Mouse (Mus musculus) adipocyte (in vitro differentiated cells): ENCODE results near the gene Gm16253.
"Not testable (repeated sequence)": the region's sequence is repeated elsewhere in the genome, so short reads cannot be mapped to it uniquely, and the experiment has no call there.

Source experiments
- DNase-seq: peaks from one replicate; pipeline ENCODE4 v3.0.0-alpha.2; 2016; ENCODE audit warnings: low spot score

Gene Gm16253

DNA sequence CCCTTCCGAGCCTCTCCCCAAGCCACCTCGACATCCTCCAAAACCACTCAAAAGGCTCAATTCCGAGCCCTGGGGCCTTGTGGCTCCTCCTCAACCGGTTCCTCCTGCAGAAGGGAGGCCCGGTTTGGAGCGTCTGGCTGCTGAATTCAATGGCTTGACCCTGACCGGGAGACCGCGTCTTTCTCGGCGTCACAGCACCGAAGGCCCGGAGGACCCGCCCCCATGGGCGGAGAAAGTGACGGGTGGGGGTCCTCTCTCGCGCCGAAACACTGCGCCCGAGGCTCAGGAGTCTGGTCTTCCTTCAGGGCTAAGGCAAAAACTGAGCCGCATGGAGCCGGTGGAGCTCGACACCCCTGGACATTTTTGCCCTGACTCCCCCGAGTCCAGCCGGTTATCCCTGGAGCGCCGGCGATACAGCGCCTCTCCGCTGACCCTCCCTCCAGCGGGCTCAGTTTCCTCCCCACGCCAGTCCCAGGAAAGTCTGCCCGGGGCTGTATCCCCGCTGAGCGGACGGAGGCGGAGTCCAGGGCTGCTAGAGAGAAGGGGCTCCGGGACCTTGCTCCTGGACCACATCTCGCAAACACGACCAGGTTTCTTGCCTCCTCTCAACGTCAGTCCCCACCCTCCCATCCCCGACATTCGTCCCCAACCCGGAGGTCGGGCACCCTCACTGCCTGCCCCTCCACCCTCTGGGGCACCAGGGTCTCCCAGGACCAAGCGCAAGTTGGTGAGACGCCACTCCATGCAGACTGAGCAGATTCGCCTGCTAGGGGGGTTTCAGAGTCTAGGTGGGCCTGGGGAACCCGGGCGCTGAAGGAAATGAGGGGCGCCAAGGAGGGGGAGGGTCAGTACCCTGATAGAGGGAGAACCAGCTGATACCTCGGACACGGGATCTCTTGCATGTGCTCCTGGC, 21.6 kb downstream of the Gm16253 start:
- no peak for DNase-seq

DNA sequence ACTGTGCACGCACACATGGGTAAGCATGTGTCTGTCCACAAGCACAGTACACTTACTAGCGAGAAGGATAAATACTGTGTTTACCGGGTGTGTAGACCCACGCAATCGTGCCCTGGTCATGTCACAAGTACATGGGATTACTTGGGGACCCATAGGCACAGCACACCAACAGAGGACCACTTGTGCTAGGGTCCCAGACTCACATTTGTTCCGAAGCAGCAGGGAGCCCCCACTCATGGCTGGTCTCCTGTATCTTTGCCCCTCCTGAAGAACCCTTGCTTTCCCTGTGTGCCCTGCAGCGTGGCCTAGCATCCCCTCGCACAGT, 22.2 kb downstream of the Gm16253 start:
- DNase-seq: no peak

DNA sequence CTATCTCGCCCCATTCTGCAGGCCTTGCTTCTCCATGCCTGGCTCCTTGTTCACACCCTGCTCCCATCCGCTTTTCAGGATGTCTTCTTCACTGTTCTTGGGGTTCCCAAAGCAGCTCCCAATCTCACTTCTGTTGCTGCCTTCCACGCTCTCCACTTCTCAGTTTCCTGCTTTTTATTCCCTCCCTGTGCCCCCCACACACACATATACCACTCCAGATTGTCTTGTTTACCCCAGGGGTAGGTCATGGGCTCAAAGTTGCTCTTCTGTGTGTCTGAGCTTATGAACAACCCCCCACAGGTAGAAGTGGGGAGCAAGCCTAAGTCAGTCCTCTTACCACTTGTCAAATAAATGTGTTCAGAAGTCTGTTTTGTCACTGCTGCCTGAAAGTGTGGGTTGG, 22.6 kb downstream of the Gm16253 start:
- DNase-seq: no peak

DNA sequence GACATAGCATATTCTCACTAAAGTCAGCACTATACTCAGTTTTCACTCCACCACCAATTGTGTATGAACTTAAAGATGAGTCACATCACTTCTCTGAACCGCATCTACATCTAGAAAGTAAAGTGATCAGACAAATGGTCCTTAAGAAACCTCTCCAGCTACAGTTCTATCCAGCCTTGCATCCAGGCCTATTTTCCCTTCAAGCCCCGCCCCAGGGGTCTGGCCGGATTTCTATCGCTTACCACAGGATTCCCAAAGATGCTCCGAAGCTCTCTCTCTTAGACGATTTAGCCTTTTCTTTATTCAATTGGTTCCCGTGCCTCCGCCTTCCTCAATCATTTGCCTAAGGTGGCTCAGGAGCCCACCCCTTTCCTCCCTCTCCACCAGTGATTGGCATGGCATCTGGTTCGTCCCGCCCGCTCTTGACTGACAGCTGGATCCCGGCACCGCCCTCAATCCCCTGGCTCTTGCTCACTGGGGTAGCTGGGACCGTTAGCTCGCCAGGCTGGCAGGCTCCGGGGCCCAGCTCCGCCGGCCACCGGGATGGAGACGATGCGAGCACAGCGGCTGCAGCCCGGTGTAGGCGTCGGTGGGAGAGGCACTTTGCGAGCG, 24.0 kb downstream of the Gm16253 start, which contains the start of gene Lix1l:
TSS of gene Lix1l (plus strand) at position 511 of the 612 bp plus-strand sequence.
- DNase-seq: peak; percentile 98

DNA sequence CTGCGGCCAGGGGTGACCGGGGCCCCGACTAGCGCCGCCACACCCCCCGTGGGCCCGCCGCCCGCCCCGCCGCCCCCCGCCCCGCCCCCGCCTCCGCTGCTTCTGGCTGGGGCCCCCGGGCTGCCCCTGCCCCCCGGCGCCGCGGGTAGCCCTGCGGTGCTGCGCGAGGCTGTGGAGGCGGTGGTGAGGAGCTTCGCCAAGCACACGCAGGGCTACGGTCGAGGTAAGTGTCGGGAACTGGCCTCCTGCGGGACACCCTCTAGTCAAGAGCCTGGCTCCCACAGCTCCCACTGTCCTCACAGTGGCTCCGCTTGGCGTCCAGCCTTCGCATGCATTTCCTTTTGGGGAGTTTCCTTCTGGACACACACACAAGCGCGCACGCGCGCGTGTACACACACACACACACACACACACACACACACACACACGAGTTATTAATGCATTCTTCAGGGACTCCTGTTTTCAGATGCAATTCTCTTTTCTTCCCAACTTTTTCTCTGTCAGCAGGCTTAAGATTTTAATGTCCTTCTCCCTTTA, 24.5 kb downstream of the Gm16253 start:
- peak; percentile 88 for DNase-seq

DNA sequence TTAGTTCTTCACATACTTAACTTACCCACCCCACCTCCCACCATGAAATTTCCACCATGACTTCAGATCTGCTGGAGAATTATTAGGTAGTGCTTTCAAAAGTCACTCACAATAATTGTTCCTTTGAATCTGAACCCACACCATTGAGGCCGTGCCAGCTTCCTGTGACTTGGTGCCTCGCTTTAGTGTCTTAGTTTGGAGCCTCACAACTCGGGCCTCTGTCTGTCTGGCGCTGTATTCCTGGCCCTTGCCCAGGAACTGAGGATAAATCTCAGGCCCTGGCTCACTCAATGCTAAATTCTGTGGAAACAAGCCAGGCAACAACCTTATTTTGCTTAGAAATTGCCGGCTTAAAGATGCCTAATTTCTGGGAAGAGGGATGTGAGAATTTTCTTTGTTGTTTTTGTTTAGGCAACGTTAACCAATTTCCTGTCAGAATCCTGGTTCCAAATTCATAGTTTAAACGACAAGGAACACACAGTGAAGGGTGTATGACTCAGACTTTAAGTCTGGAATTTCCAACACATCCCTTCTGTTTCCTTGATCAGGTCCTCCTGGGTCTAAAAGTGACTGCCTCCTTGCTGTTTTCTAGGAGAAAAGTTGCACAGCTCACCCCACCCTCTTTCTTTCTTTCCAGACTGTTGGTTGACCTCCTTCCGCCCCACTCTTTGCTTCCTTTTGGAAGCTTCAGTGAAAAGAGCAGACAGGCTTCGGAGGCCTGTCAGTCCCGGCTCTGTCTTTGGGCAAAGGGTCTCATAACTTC, 25.3 kb downstream of the Gm16253 start:
- DNase-seq: peak; percentile 80

DNA sequence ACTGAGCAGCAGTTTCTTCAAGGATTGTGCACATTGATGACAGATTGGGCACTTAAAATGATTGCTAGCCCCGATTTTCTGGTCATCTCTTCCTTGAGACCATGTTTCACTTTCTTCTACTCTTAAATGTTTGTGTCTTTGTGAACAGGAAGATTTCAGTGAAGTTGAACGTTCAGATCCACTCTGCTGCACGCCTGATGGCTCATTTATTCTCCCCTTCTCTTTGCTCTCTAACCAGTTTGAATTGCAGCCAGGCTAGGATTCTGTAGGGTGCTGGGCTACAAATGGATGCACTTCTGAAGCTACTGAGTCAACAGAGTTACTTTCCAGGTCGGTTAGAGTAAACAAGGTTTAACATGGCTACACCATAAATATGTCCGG, 25.9 kb downstream of the Gm16253 start:
- peak; percentile 62 for DNase-seq

DNA sequence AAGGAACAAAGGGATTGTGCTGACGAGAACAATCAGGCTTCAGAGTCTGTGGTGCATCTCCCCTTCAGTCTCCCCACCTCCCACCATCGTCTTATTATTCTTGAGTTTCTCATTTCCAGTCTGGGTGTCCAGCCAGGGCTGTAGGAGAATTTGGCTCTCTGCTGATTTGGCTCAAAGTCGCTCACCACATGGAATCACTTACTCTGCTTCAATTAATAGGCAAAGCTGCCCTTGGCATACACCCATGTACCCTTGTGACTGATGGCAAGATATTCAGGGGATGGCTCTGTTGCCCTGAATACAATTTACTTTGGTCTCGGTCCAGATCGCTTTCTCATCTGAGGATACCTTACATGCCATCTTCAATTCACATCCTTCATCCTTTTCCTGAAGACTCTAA, 26.5 kb downstream of the Gm16253 start:
- DNase-seq: peak; percentile 85

DNA sequence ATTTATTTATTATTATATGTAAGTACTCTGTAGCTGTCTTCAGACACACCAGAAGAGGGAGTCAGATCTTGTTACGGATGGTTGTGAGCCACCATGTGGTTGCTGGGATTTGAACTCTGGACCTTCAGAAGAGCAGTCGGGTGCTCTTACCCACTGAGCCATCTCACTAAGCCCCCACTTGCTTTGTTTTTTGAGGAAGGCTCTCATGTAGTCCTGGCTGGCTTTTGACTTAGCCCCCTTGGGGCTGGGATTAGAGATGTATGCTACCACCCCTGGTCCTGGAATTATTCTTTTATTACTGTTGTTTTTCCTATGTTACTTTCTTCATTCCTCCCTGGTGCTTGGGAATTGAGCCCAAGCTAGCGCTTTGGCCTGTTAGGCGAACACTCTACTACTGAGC, 29.2 kb downstream of the Gm16253 start:
- DNase-seq: not testable (repeated sequence)

DNA sequence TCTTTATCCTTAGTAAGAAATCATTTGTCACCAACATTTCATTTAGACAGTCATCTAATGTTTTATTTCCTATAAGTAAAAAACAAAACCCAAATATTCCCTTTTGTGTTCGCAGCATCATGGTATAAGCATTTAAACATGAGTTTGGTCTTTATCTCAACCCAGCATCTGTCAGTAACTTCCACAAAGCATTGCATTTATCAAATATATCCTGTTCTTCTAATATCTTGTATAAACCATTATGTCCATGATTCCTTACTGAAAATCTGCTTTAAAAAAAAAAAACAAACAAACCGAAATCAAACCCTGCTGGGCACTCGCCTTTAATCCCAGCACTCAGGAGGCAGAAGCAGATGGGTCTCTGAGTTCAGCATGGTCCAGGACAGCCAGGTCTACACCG, 29.8 kb downstream of the Gm16253 start:
- DNase-seq: no peak

DNA sequence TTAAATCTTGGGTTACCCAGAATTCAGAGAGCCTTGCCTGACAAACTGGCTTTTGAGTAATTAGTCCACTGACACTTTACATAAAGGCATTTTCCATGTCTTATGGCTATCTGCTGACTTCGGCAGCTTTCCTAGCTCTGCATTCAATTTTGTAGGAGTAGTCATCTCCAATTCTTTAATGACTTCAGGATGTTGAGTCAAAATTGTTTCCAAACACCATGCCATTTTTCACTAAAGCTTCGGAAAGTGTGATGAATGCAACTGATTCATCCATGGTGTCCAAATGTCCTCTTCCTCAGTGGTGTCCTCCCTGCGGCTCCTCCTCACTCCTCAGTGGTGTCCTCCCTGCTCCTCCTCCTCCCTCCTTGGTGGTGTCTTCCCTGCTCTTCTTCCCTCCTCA, 41.2 kb downstream of the Gm16253 start:
- no peak for DNase-seq

DNA sequence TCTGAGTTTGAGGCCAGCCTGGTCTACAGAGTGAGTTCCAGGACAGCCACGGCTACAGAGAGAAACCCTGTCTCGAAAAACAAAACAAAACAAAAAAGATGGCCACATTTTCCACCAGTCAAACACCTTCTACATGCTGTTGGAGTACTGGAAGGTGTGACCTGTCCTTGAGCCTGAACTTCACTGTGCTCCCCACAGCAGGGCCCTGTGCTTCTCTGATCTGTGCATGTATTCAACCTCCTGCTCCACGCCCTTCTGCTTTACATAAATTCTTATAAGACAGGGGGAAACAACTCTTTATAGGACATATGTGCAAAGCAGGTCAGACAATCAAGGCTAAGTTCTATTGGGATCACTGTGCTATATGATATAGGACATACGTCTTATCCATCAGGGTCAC, 46.4 kb downstream of the Gm16253 start:
- no peak for DNase-seq

DNA sequence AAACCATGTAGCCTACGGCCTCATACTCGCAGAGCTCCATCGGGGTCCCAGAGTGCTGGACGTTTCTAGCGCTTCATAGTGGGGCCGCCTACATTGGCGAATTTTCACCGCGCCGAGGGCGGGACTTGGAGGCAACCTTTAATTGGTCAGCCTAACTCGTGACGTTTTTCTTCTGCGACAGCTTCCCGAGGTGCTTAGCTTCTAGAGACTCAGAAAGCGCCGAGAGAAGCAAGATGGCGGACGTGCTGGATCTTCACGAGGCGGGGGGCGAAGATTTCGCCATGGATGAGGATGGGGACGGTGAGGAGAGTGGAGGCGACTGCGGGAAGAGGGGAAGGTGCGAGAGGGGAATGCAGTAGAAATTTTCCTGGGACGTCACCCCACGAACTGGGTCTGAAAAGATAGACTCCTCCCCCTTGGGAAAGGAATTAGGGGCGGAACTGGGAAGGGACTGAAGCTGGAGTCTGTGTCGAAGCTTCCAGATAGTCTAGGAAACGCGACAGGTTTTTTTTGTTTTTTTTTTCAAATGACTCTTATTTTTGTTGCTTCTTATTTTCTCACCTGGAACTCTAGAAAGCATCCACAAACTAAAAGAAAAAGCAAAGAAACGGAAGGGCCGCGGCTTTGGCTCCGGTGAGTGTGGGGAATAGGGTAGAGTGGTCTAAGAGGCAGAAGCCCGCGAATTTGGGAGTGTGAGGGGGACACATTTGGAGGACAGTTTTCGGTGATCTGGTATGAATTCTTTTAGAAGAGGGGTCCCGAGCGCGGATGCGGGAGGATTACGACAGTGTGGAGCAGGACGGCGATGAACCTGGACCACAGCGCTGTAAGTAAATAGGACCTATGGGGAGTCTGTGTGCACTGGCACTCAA, 53.2 kb downstream of the Gm16253 start, which contains the start of gene Rbm8a:
TSS of gene Rbm8a (plus strand) at position 205 of the 872 bp plus-strand sequence.
- peak; percentile 98 for DNase-seq
